Comparison of ENCODE assay signal across 24 mouse cellular contexts in genomic region chr10:31062732-31063131, GRCm38 (mm10).
DNase-seq lines count a peak whose midpoint lies in the region; ATAC-seq and TF ChIP-seq lines count a peak whose summit lies in the region.
"Had no signal": no experiment of that assay in that cellular context is flagged by ENCODE, and none has a peak within 500 bp of the region (broad histone marks: within the 10 kb centered on the region; RNA-seq: fewer than 3 reads in every experiment).

No protein-coding gene starts in this region.

- no peaks in the 10 kb centered on the region for H3K36me3 ChIP-seq in heart, embryonic 12.5 days
- H3K36me3 ChIP-seq in neural tube, embryonic 13.5 days: no peaks in the 10 kb centered on the region
- H3K36me3 ChIP-seq in neural tube, embryonic 15.5 days: no peaks in the 10 kb centered on the region
- H3K36me3 ChIP-seq in midbrain, postnatal 0 days (ENCODE audit: insufficient read depth, low read length): no peaks in the 10 kb centered on the region
- H3K36me3 ChIP-seq: embryonic facial prominence, embryonic 13.5 days; forebrain, embryonic 15.5 days; limb, embryonic 10.5 days; midbrain, embryonic 13.5 days; neural tube, embryonic 12.5 days had no signal

- no peak overlapping the region for H3K4me3 ChIP-seq in heart, embryonic 12.5 days
- no peak overlapping the region for H3K4me3 ChIP-seq in neural tube, embryonic 13.5 days
- no peak overlapping the region for H3K4me3 ChIP-seq in neural tube, embryonic 15.5 days (replicated peaks)
- H3K4me3 ChIP-seq in midbrain, postnatal 0 days (ENCODE audit: low read depth, low read length): no peak overlapping the region
- H3K4me3 ChIP-seq: embryonic facial prominence, embryonic 13.5 days; forebrain, embryonic 15.5 days; limb, embryonic 10.5 days; midbrain, embryonic 13.5 days; neural tube, embryonic 12.5 days had no signal

- DNase-seq in heart, adult 11 months: no peak
- DNase-seq in brain, embryonic 14.5 days (ENCODE audit: low read depth): peak; percentile 27
- no peak for DNase-seq in midbrain, postnatal 0 days (ENCODE audit: low spot score)
- DNase-seq in heart, postnatal 14 days: no peak
- DNase-seq: adrenal gland, postnatal 14 days; cerebellum, adult 11 months; cerebellum, postnatal 14 days; gastrocnemius, postnatal 10 days; heart, postnatal 36 days; kidney, adult 8-10 months; kidney, postnatal 10 days; lung, embryonic 14.5 days; right cerebral cortex, adult 18-20 months; right cerebral cortex, postnatal 4 days; thymus, postnatal 14 days had no signal

- H3K9ac ChIP-seq in heart, embryonic 12.5 days: no peak overlapping the region
- H3K9ac ChIP-seq in neural tube, embryonic 13.5 days: no peak overlapping the region
- H3K9ac ChIP-seq in neural tube, embryonic 15.5 days (replicated peaks): no peak overlapping the region
- no peak overlapping the region for H3K9ac ChIP-seq in midbrain, postnatal 0 days (replicated peaks; ENCODE audit: low read length, poor library complexity, severe bottlenecking)
- H3K9ac ChIP-seq: embryonic facial prominence, embryonic 13.5 days; forebrain, embryonic 15.5 days; hindbrain, embryonic 14.5 days; lung, embryonic 14.5 days; midbrain, embryonic 13.5 days; neural tube, embryonic 12.5 days had no signal

- no peak for TF ChIP-seq CTCF in brain, embryonic 14.5 days (IDR thresholded peaks at IDR 0.05; ENCODE audit: borderline replicate concordance, extremely low read depth, insufficient read depth, insufficient read length)
- TF ChIP-seq CTCF in midbrain, postnatal 0 days (IDR thresholded peaks at IDR 0.05): no peak

- 13% methylated on average over 2 of the region's 2 CpGs for WGBS in heart, embryonic 12.5 days
- WGBS in neural tube, embryonic 13.5 days: 37% methylated on average over 2 of the region's 2 CpGs
- WGBS in neural tube, embryonic 15.5 days: 53% methylated on average over 2 of the region's 2 CpGs
- 53% methylated on average over 2 of the region's 2 CpGs for WGBS in midbrain, postnatal 0 days

- H3K4me2 ChIP-seq in heart, embryonic 12.5 days: no peak overlapping the region
- no peak overlapping the region for H3K4me2 ChIP-seq in neural tube, embryonic 13.5 days
- no peak overlapping the region for H3K4me2 ChIP-seq in neural tube, embryonic 15.5 days
- H3K4me2 ChIP-seq in midbrain, postnatal 0 days (ENCODE audit: low read depth, low read length, poor library complexity, severe bottlenecking): no peak overlapping the region
- H3K4me2 ChIP-seq: embryonic facial prominence, embryonic 13.5 days; forebrain, embryonic 15.5 days; hindbrain, embryonic 14.5 days; lung, embryonic 14.5 days; midbrain, embryonic 13.5 days; neural tube, embryonic 12.5 days had no signal

- H3K4me1 ChIP-seq in heart, embryonic 12.5 days (replicated peaks): peaks cover 15% of the 10 kb centered on the region
- no peaks in the 10 kb centered on the region for H3K4me1 ChIP-seq in neural tube, embryonic 13.5 days (replicated peaks)
- no peaks in the 10 kb centered on the region for H3K4me1 ChIP-seq in neural tube, embryonic 15.5 days
- no peaks in the 10 kb centered on the region for H3K4me1 ChIP-seq in midbrain, postnatal 0 days (ENCODE audit: insufficient read depth, low read length)
- H3K4me1 ChIP-seq: embryonic facial prominence, embryonic 13.5 days; forebrain, embryonic 15.5 days; limb, embryonic 10.5 days; midbrain, embryonic 13.5 days; neural tube, embryonic 12.5 days had no signal

- no peaks in the 10 kb centered on the region for H3K27me3 ChIP-seq in heart, embryonic 12.5 days (replicated peaks)
- H3K27me3 ChIP-seq in neural tube, embryonic 13.5 days: no peaks in the 10 kb centered on the region
- H3K27me3 ChIP-seq in neural tube, embryonic 15.5 days (replicated peaks): no peaks in the 10 kb centered on the region
- no peaks in the 10 kb centered on the region for H3K27me3 ChIP-seq in midbrain, postnatal 0 days (ENCODE audit: insufficient read depth, low read length)
- H3K27me3 ChIP-seq: embryonic facial prominence, embryonic 13.5 days; forebrain, embryonic 15.5 days; midbrain, embryonic 13.5 days; neural tube, embryonic 12.5 days had no signal

- peak overlapping the region; percentile 33; the same call in 1 of the 2 replicates for H3K27ac ChIP-seq in heart, embryonic 12.5 days (ENCODE audit: poor library complexity, severe bottlenecking)
- H3K27ac ChIP-seq in neural tube, embryonic 13.5 days (replicated peaks): no peak overlapping the region
- no peak overlapping the region for H3K27ac ChIP-seq in neural tube, embryonic 15.5 days (replicated peaks)
- no peak overlapping the region for H3K27ac ChIP-seq in midbrain, postnatal 0 days (ENCODE audit: low read depth, low read length)
- H3K27ac ChIP-seq: embryonic facial prominence, embryonic 13.5 days; forebrain, embryonic 15.5 days; hindbrain, embryonic 14.5 days; limb, embryonic 10.5 days; midbrain, embryonic 13.5 days; neural tube, embryonic 12.5 days had no signal

- no peak for ATAC-seq in heart, embryonic 12.5 days (ENCODE audit: insufficient number of reproducible peaks, low FRiP score)
- peak; percentile 23; the same call in 1 of the 2 replicates for ATAC-seq in neural tube, embryonic 13.5 days (ENCODE audit: low read depth)
- no peak for ATAC-seq in neural tube, embryonic 15.5 days (ENCODE audit: low FRiP score)
- no peak for ATAC-seq in midbrain, postnatal 0 days (ENCODE audit: low FRiP score)
- ATAC-seq: forebrain, embryonic 15.5 days; midbrain, embryonic 13.5 days had no signal

- no peak for TF ChIP-seq POLR2A in brain, embryonic 14.5 days (IDR thresholded peaks at IDR 0.05; ENCODE audit: borderline replicate concordance, extremely low read depth, insufficient read depth, insufficient read length, poor library complexity, severe bottlenecking)

- no peaks in the 10 kb centered on the region for H3K9me3 ChIP-seq in heart, embryonic 12.5 days (replicated peaks)
- H3K9me3 ChIP-seq in neural tube, embryonic 13.5 days: no peaks in the 10 kb centered on the region
- no peaks in the 10 kb centered on the region for H3K9me3 ChIP-seq in neural tube, embryonic 15.5 days (replicated peaks)
- H3K9me3 ChIP-seq in midbrain, postnatal 0 days (ENCODE audit: low read length): no peaks in the 10 kb centered on the region
- H3K9me3 ChIP-seq: embryonic facial prominence, embryonic 13.5 days; forebrain, embryonic 15.5 days; limb, embryonic 10.5 days; midbrain, embryonic 13.5 days; neural tube, embryonic 12.5 days had no signal

- intact Hi-C loops in heart, postnatal 14 days (cut with DNase I): no loop called here
